Comparison of ENCODE assay signal across 12 mouse cellular contexts in the genomic region with DNA sequence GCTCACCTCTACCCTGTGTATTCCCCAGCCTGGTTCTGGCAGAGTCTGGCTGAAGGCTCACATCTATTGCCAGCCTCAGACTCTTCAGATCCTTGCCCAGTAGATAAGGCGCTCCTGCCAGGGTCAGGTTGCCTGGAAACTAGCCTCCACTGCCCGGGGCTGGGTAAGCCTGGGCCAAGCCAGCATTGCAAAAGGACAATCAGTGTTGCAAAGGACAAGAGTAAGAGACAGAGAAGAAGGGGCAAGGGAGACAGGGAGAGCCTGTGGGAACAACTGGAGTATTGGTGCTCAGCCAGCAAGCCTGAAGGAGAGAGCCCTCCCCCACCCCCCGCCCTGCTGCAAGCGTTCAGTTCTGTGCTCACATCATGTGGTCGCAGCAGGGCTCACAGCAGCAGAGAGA.
DNase-seq lines count a peak whose midpoint lies in the region; ATAC-seq lines count a peak whose summit lies in the region.
"Had no signal": no experiment of that assay in that cellular context is flagged by ENCODE, and none has a peak within 500 bp of the region (broad histone marks: within the 10 kb centered on the region; RNA-seq: fewer than 3 reads in every experiment).

No protein-coding gene starts in this region.

- no peaks in the 10 kb centered on the region for H3K27me3 ChIP-seq in hindbrain, embryonic 16.5 days (replicated peaks; ENCODE audit: control insufficient read depth, insufficient read depth, low read length)
- H3K27me3 ChIP-seq in hindbrain, embryonic 11.5 days (ENCODE audit: control insufficient read depth, insufficient read depth, low read length), result 0 out of 2 replicates have a peak, but pooled peaks cover 3% of the 10 kb centered on the region
- H3K27me3 ChIP-seq in neural tube, embryonic 14.5 days (ENCODE audit: control insufficient read depth, insufficient read depth, low read length), result no peaks in the 10 kb centered on the region
- H3K27me3 ChIP-seq in hindbrain, embryonic 12.5 days, result peaks cover 10% of the 10 kb centered on the region; the same call in 1 of the 2 replicates

- peak; percentile 83 for ATAC-seq in hindbrain, embryonic 16.5 days
- ATAC-seq in hindbrain, embryonic 11.5 days (ENCODE audit: low FRiP score), result no peak
- peak; percentile 34; the same call in 1 of the 2 replicates for ATAC-seq in neural tube, embryonic 14.5 days (ENCODE audit: low read depth)
- no peak for ATAC-seq in hindbrain, embryonic 12.5 days (ENCODE audit: low FRiP score)

- no peak overlapping the region for H3K4me3 ChIP-seq in hindbrain, embryonic 16.5 days (ENCODE audit: low read length)
- no peak overlapping the region for H3K4me3 ChIP-seq in hindbrain, embryonic 11.5 days (ENCODE audit: low read depth, low read length)
- no peak overlapping the region for H3K4me3 ChIP-seq in neural tube, embryonic 14.5 days (ENCODE audit: low read depth, low read length)
- H3K4me3 ChIP-seq in hindbrain, embryonic 12.5 days, result no peak overlapping the region
- H3K4me3 ChIP-seq: erythroblast, embryonic 14.5 days; myocyte had no signal

- WGBS in hindbrain, embryonic 16.5 days, result 28% methylated on average over 5 of the region's 5 CpGs
- WGBS in hindbrain, embryonic 11.5 days, result 59% methylated on average over 5 of the region's 5 CpGs
- 44% methylated on average over 5 of the region's 5 CpGs for WGBS in neural tube, embryonic 14.5 days
- 54% methylated on average over 5 of the region's 5 CpGs for WGBS in hindbrain, embryonic 12.5 days

- no peak overlapping the region for H3K4me2 ChIP-seq in hindbrain, embryonic 16.5 days (ENCODE audit: low read length)
- no peak overlapping the region for H3K4me2 ChIP-seq in hindbrain, embryonic 11.5 days (replicated peaks; ENCODE audit: low read depth, low read length)
- H3K4me2 ChIP-seq in neural tube, embryonic 14.5 days (ENCODE audit: low read depth, low read length), result no peak overlapping the region
- no peak overlapping the region for H3K4me2 ChIP-seq in hindbrain, embryonic 12.5 days (replicated peaks)

- H3K27ac ChIP-seq in hindbrain, embryonic 16.5 days (ENCODE audit: low read depth, low read length), result no peak overlapping the region
- H3K27ac ChIP-seq in hindbrain, embryonic 11.5 days (ENCODE audit: low read depth, low read length), result no peak overlapping the region
- H3K27ac ChIP-seq in neural tube, embryonic 14.5 days (ENCODE audit: low read depth, low read length), result no peak overlapping the region
- no peak overlapping the region for H3K27ac ChIP-seq in hindbrain, embryonic 12.5 days

- no peak overlapping the region for H3K9ac ChIP-seq in hindbrain, embryonic 16.5 days (ENCODE audit: low read depth, low read length)
- H3K9ac ChIP-seq in hindbrain, embryonic 11.5 days (ENCODE audit: low read depth, low read length), result no peak overlapping the region
- no peak overlapping the region for H3K9ac ChIP-seq in neural tube, embryonic 14.5 days (replicated peaks; ENCODE audit: low read depth, low read length)
- no peak overlapping the region for H3K9ac ChIP-seq in hindbrain, embryonic 12.5 days

- H3K36me3 ChIP-seq in hindbrain, embryonic 16.5 days (ENCODE audit: control insufficient read depth, insufficient read depth, low read length), result no peaks in the 10 kb centered on the region
- no peaks in the 10 kb centered on the region for H3K36me3 ChIP-seq in hindbrain, embryonic 11.5 days (ENCODE audit: control insufficient read depth, insufficient read depth, low read length)
- no peaks in the 10 kb centered on the region for H3K36me3 ChIP-seq in neural tube, embryonic 14.5 days (ENCODE audit: control insufficient read depth, insufficient read depth, low read length)
- no peaks in the 10 kb centered on the region for H3K36me3 ChIP-seq in hindbrain, embryonic 12.5 days

- no peaks in the 10 kb centered on the region for H3K9me3 ChIP-seq in hindbrain, embryonic 16.5 days (ENCODE audit: control insufficient read depth, low read length)
- H3K9me3 ChIP-seq in hindbrain, embryonic 11.5 days (ENCODE audit: control insufficient read depth, low read length), result no peaks in the 10 kb centered on the region
- no peaks in the 10 kb centered on the region for H3K9me3 ChIP-seq in neural tube, embryonic 14.5 days (ENCODE audit: control insufficient read depth, low read length)
- no peaks in the 10 kb centered on the region for H3K9me3 ChIP-seq in hindbrain, embryonic 12.5 days (replicated peaks)

- no peaks in the 10 kb centered on the region for H3K4me1 ChIP-seq in hindbrain, embryonic 16.5 days (ENCODE audit: control insufficient read depth, insufficient read depth, low read depth, low read length)
- no peaks in the 10 kb centered on the region for H3K4me1 ChIP-seq in hindbrain, embryonic 11.5 days (replicated peaks; ENCODE audit: control insufficient read depth, insufficient read depth, low read length)
- H3K4me1 ChIP-seq in neural tube, embryonic 14.5 days (ENCODE audit: control insufficient read depth, insufficient read depth, low read length), result no peaks in the 10 kb centered on the region
- H3K4me1 ChIP-seq in hindbrain, embryonic 12.5 days, result no peaks in the 10 kb centered on the region

- DNase-seq in adrenal gland, adult 2 months, result peak; percentile 64
- DNase-seq in adrenal gland, adult 18-20 months (ENCODE audit: low spot score in 2 of 2), result no peak
- no peak for DNase-seq in hindbrain, embryonic 11.5 days (ENCODE audit: low spot score)
- DNase-seq in ovary, postnatal 36 days (ENCODE audit: low spot score), result peak; percentile 48
- DNase-seq in ovary, postnatal 14 days (ENCODE audit: low spot score), result no peak
- DNase-seq: lung, adult 18-20 months; thymus, postnatal 14 days had no signal

Comparison
In these comparisons a context has a peak if more than half of its experiments do, and no peak if none do; other contexts are left out.
1. DNase-seq: peak in adrenal gland, adult 2 months (single experiment) and ovary, postnatal 36 days (single experiment); none in adrenal gland, adult 18-20 months (0 of 2), hindbrain, embryonic 11.5 days (single experiment) and ovary, postnatal 14 days (single experiment).
2. ATAC-seq: peak in hindbrain, embryonic 16.5 days (single experiment) and neural tube, embryonic 14.5 days (single experiment); none in hindbrain, embryonic 11.5 days (single experiment) and hindbrain, embryonic 12.5 days (single experiment).